Mouse (Mus musculus) CD4-positive, CD25-positive, alpha-beta regulatory T cell, adult 2 months (primary cell): Measurements from ENCODE around the gene Creb5.

Source experiments
- DNase-seq: peaks from one replicate; pipeline ENCODE4 v3.0.0-alpha.2; 2012; ENCODE audit warnings: low read depth, low spot score

Gene Creb5

GRCm38 (mm10) chr6:53429891-53430290 lies 142.8 kb downstream of the Creb5 start:
- no peak for DNase-seq

- peak; percentile 8 for DNase-seq
These were observed 158.9 kb downstream of the Creb5 start for GRCm38 (mm10) chr6:53445862-53446460.

- DNase-seq, result no peak
These were observed 160.4 kb downstream of the Creb5 start for GRCm38 (mm10) chr6:53447479-53447878.

- DNase-seq, result no peak
These were observed 161.3 kb downstream of the Creb5 start for GRCm38 (mm10) chr6:53448317-53448870.

GRCm38 (mm10) chr6:53449437-53450173 lies 162.5 kb downstream of the Creb5 start:
- DNase-seq, result no peak

- DNase-seq, result no peak
These were observed 163.4 kb downstream of the Creb5 start for GRCm38 (mm10) chr6:53450494-53450893.

GRCm38 (mm10) chr6:53452240-53452639 lies 165.2 kb downstream of the Creb5 start:
- DNase-seq, result no peak

DNA sequence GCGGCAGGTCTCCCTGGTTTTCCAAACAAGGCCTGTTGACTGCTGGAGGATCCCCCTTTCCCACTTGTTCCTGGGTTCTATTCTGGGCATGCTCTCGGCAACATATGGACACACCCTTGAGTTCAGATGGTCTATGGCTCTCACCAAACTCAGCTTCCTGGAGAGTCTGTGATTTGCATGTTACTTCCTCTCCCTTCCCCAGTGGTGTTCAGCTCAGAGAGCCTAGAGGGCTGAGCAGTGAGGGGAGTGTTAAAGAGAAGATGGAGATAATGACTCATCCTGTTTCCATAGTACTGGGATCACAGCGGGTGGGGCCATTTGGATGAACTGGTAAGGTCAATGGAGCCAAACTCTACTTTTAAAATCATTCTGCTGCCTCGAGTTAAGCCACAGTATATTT lies 168.4 kb downstream of the Creb5 start:
- DNase-seq, result no peak

GRCm38 (mm10) chr6:53456111-53456510 lies 169.0 kb downstream of the Creb5 start:
- no peak for DNase-seq

DNA sequence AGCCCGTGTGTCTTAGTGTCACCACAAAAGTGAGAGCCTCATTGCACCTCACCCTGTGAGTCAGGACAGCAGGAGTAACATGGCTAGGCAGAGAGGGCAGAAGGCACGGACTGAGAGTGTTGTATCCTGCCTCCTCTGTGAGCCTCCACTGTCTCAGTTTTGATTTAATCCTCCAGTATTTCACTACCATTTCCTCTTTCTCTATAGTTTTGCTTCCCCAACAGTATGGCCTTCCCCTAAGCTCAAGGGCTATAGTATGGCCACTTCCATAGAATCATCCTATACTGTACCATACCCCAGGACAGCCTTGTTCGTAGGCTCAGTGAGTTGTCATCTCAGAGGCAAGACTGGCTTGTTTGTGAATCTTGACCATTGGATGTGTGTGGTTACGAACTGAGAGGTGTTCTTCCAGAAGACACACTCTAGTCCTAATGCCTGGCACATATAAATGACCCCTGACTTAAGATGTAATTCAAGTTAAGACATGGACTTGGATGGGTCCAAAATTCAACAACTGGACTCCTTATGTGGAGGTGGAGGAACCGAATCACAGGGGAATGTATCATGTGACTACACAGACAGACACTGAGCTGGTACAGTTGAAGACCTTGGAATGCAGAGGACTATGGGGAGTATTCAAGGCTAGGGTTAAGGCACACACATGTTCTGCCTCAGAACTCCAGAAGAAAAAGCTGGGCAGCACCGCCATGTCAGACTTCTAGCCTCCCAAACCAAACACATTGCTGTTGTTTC lies 173.1 kb downstream of the Creb5 start:
- DNase-seq, result no peak

GRCm38 (mm10) chr6:53461056-53461455 lies 174.0 kb downstream of the Creb5 start:
- DNase-seq, result no peak

- no peak for DNase-seq
These were observed 175.0 kb downstream of the Creb5 start for GRCm38 (mm10) chr6:53461775-53462770.

GRCm38 (mm10) chr6:53462802-53463201 lies 175.7 kb downstream of the Creb5 start:
- DNase-seq, result no peak

DNA sequence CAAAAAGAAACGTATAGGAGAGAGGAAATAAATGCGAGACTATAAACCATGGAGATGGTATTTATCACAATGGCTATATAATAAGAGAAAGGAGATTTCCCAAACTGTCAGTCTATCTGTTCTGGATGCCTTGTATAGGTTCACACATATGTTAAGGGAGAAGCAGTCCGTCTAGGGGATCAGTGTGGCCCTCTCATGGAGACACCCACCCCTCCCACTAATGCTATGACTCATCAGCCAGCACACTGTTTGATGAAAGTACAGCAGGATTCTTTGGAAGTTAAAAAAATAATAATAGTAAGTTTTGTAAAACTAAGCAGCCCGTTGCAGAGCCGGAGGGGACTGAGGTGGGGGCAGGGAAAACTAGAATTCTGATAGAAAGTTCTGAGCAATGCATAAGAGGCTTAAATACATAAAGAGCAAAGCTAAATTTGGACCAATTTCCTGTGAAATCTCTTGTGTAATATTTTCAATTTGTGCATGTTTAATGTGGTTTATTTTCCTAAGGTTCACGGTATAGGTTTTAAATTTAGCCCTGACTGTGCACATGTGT lies 176.3 kb downstream of the Creb5 start:
- DNase-seq, result no peak

- no peak for DNase-seq
These were observed 182.1 kb downstream of the Creb5 start for GRCm38 (mm10) chr6:53469204-53469603.

- DNase-seq, result no peak
These were observed 182.6 kb downstream of the Creb5 start for GRCm38 (mm10) chr6:53469703-53470102.

DNA sequence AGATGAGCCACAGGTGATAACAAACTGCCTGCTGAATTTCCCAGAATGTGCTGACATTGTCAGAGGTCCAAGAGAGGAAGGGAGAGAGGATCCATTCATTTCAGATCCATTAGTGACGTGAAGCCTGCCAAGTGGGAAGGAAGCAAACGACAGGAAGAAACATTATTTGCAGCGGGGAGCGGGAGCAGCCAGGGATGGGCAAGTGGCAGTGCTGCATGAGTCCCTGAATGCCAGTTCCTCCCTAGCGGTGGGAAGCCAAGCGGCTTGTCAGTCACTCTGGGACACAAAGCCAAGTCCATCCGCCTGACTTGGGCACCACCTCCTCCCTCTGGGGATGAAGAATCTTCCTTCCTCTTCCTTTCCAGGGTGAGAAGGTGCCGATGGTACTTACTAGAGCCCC lies 183.5 kb downstream of the Creb5 start:
- DNase-seq, result no peak

GRCm38 (mm10) chr6:53470999-53471591 lies 184.0 kb downstream of the Creb5 start:
- DNase-seq, result no peak

- no peak for DNase-seq
These were observed 185.7 kb downstream of the Creb5 start for GRCm38 (mm10) chr6:53472751-53473150.

- no peak for DNase-seq
These were observed 190.4 kb downstream of the Creb5 start for GRCm38 (mm10) chr6:53477501-53477900.
